ENCODE assay signal across 16 mouse cellular contexts in the genomic region with DNA sequence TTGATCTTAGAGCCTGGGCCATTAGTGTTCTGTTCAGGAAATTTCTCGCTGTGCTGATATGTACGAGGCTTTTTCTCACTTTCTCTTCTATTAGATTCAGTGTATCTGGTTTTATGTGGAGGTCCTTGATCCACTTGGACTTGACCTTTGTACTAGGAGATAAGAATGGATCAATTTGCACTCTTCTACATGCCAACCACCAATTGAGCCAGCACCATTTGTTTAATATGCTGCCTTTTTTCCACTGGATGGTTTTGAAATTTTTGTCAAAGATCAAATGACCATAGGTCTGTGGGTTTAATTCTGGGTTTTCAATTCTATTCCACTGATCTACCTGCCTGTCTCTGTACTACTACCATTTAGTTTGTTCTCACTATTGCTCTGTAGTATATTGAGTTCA.
"Had no signal": no experiment of that assay in that cellular context is flagged by ENCODE, and none has a peak within 500 bp of the region (broad histone marks: within the 10 kb centered on the region; RNA-seq: fewer than 3 reads in every experiment).

No protein-coding gene starts in this region.

- H3K9me3 ChIP-seq: neural tube, embryonic 13.5 days; neural tube, embryonic 15.5 days; stomach, embryonic 15.5 days had no signal

- H3K4me1 ChIP-seq: neural tube, embryonic 13.5 days; neural tube, embryonic 15.5 days; stomach, embryonic 15.5 days had no signal

- H3K9ac ChIP-seq: neural tube, embryonic 13.5 days; neural tube, embryonic 15.5 days; stomach, embryonic 15.5 days had no signal

- H3K4me2 ChIP-seq: neural tube, embryonic 13.5 days; neural tube, embryonic 15.5 days; stomach, embryonic 15.5 days had no signal

- H3K27ac ChIP-seq: neural tube, embryonic 13.5 days; neural tube, embryonic 15.5 days; stomach, embryonic 15.5 days; stomach, postnatal 0 days had no signal

- H3K27me3 ChIP-seq: neural tube, embryonic 13.5 days; neural tube, embryonic 15.5 days; stomach, embryonic 15.5 days had no signal

- H3K36me3 ChIP-seq: neural tube, embryonic 13.5 days; neural tube, embryonic 15.5 days; stomach, embryonic 15.5 days had no signal

- DNase-seq: retina, postnatal 1 day; right cerebral cortex, adult 18-20 months; right cerebral cortex, postnatal 14 days; right cerebral cortex, postnatal 25 days; right cerebral cortex, postnatal 4 days; spleen, adult 18-20 months; thymus, adult 18-20 months; thymus, adult 2 months; thymus, postnatal 14 days; thymus, postnatal 25 days; thymus, postnatal 36 days; thymus, postnatal 4 days had no signal

- H3K4me3 ChIP-seq: neural tube, embryonic 13.5 days; neural tube, embryonic 15.5 days; stomach, embryonic 15.5 days had no signal
